Mouse (Mus musculus) thymus, adult 18-20 months (tissue): ENCODE results near the gene Klhl3.
"Not testable (repeated sequence)": the region's sequence is repeated elsewhere in the genome, so short reads cannot be mapped to it uniquely, and the experiment has no call there.

Source experiments
- DNase-seq, 2 experiments: peaks; one replicate each; pipeline ENCODE4 v3.0.0; 2022; ENCODE audit warnings: mixed read lengths in 2 of 2

The Klhl3 gene

DNA sequence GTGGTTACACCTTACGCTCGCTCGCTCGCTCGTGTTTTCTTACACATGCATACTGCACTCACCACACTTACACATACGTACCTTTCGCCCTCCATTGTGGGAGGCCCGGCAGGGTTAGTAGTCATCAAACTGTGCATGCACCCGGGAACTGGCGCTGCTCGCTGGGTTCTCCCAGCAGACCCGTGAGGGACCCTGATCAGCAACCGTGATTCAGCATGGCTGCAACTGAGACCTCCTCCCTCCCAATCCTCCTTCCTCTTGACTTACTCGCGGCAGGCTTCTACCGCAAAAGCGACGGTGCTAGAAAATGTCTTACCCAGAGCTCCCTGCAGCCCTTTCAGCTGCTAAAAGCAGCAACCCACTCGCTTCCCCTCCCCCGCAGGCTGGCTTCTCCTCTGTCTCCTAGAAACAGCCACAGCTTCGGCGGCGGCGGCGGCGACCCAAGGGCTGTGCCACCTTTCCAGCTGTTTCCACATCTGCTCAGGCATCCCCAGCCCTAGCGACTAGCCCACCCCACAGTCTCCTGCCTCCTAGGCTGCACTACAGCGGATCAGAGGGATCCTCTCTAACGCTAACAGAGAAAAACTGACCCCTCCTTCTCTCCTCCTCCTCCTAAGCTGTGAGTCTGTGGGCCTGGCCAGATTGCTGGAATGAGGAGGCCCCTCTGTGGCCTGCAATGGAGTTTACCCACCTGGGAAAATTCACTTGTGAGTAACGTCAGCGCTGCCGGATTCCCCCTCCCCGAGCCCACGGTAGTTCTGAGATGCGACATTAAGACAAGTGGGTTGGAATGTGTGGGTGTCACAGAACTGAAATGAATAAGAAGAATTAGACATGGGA lies at the start of gene Klhl3:
Gene Klhl3, minus strand, starts transcription at position 532 of the 840 bp plus-strand sequence.
- peak; percentile 76 to 81 for DNase-seq

DNA sequence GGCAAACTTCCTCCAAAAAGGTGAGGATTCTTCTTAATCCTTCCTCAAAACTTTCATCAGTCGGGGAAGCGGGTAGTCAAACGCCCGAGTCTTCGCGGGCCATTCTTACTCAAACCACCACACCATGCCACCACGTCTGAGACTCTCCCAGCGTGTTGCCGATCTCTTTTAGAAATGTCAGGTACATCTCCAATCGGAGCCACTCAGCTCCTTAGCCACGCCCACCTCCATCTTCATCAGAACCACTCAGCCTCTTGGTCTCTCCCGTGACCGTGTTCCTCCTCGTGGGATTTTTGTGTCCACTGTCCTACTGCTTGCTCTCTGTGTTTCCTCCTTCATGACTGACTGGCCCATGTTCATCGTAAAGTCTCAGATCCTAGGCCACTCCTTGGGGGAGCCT lies 47.4 kb upstream of the Klhl3 start:
- no peak for DNase-seq

DNA sequence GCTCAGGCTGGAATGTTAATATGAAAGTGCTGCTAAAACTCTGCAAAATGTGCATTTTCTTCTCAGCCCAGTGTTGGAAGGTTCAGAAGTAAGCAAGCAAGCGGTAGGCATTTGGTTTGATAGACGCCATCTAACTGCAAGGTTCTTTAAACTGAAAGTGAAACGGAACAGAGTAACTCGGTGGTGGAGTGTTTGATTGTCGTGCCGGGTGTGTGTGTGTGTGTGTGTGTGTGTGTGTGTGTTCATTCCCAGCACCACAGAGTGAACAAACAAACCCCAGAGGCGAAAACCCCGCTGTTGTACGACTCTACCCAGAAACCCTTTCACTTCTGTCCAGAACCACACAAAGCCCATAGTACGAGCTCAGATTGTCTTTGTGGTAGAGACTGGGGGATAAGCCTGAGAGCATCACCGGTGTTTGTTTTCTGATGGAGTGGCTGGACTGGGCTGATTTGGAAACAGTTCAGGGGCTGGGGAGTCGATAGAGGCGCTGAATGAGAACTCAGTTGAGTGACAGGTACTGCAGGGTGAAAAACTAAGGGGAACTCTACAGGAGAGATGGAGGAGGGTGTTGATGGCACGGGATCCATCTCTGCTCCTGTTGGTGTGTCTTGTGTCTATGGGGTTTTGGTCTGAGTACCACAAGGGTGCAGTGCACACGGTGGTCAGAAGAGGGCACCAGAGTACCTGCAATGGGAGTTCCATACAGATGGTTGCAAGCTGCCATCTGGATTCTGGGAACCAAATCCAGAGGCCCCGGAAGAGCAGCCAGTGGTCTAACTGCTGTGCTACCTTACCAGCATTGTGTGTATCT lies 44.9 kb upstream of the Klhl3 start:
- peak; percentile 62 to 82 for DNase-seq

DNA sequence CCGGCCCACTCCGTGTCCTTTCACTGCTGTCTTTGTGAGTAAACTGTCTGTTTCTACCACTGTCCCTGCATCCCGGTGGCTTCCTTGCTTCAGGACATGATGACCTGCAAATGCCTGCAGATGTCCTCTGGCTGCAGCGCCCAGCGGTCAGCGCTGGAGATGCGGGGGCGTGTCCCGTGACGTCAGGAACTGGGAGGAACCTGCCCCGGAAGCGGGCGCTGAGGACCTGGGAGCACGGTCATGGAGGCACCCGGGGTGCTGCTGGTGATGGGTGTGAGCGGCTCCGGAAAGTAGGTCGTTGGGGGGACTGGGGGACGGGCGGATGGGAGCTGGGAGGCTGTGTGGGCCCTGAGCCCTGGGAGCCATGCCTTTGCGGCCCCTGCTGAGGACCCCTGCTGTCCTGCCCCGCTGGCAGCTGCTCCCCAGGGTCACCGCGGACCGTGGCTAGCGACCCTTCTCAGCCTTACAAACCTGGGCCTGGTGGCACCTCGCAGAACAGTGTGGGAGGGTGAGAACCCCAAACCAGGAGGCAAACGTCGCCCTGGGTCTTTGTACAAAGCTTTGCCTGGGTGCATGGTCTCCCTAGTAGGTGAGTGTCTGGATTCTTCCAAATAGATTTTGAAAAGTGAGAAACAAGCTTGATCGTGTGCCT lies 44.2 kb upstream of the Klhl3 start, which contains the start of gene Idnk:
Gene Idnk, plus strand, starts transcription at position 203 of the 652 bp plus-strand sequence.
- peak; percentile 77 to 82 for DNase-seq

DNA sequence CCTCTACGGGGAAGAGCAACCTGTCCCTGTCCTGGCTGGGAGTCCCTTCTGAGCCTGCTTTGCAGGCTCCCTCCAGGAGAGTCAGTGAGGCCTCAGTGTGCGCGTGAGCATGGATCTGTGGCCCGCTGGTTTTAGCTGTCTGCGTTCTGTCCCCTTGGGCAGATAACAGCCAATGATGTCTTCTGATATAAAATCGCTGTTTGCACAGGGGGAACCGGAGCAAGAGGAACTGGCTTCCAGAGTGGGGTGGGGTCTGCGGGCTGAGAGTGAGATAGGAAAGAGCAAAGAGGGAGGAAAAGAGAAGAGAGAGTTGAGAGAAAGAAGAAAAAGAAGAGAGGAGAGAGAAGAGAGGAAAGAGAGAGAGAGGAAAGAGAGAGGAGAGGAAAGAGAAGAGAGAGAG lies 43.6 kb upstream of the Klhl3 start:
- no peak for DNase-seq

DNA sequence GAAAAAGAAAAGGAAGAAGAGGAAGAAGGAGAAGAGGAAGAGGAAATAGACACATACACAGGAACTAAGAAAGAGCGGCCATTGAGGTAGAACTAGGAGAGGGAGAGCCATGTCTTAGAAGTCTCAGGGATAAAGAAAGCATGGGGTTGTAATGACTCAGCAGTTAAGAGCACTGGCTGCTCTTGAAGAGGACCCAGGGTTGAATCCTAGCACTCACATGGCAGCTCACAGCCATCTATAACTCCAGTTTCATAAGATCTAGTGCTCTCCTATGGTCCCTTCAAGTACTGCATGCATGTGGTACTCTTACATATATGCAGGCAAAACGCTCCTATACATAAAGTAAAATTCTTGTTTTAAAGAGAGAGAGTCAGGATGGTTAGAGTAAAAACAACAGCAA lies 42.6 kb upstream of the Klhl3 start:
- no peak for DNase-seq

DNA sequence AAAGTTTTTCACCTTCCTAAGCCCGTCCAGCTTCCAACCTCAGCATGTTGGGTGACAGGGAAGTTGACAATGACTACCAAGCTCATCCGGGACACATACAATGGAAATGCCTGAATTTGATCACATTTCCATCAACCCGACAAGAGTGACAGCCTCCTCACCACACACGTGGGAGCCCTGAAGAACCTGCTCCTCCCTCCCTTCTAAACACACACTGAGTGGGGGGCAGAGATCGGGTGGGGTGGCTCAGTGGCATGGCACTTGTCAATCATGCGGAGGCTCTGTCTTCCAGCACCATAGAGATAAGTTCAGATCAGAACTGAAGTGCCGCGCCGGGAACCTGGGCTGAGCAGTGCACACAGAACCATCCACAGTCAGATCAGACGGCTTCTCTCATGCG lies 37.0 kb upstream of the Klhl3 start:
- no peak for DNase-seq

DNA sequence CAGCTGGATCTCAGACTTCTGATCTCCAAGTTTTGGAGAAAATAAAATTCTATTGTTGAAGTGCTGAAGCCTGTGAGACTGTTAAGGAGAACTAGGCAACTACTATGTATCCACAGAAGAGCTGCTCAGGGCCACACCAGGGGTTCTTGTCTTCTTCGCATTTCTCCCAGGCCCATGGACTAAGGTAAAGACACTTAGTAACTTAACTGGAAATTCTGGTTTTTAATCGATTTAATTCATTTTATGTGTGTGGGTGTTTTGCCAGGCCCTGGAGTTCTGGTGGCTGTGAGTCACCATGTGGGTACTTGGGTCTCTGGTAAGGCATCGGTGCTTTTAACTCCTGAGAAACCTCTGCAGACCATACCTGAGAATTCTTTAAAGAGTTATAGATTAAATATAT lies 36.2 kb upstream of the Klhl3 start:
- DNase-seq = no peak

DNA sequence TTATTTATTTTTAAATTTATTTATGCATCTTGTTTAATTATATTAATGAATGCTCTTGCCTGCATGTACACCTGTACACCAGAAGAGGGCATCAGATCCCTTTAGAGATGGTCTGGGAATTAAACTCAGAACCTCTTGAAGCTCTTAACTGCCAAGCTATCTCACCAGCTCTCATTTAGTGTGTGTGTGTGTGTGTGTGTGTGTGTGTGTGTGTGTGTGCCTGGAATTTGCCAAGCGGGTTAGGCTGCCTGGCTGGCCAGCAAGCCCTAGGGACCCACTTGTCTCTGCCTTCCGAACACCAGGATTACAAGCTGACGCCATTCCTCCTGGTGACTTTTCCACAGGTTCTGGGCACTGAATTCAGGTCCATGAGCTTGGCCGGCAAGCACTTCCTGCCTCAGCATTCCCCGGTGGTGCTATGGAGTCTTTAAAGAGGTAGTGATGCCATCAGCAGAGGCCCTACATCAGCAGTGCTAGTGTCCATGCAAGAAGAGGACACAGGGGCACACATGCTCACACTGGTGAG lies 35.7 kb upstream of the Klhl3 start:
- DNase-seq = no peak

DNA sequence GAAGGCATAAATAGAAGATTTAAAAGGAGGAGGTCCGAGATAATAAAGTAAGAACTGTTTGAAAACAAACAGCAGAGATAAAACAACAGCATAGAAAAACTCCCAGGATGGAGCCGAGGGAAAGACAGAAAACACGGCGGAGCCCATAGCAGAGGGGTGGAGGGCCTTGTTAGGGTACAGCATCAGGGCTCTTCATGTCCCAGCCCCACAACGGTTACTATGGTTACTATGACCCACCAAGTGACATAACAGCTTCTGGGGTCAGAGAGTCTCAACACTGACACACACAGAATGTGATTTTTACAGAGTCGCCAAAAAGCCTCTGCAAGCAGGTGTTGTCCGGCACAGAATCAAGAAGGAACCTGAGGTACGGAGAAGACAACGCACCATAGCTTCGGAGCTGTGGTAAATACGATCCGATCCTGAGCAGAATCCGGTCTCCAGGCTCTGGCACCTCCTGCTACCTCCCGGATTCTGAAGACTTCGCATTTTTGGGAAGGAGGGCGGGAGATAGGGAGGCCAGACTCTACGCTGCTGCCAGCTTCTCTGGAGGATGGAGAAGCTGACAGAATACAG lies 35.0 kb upstream of the Klhl3 start:
- DNase-seq = no peak

DNA sequence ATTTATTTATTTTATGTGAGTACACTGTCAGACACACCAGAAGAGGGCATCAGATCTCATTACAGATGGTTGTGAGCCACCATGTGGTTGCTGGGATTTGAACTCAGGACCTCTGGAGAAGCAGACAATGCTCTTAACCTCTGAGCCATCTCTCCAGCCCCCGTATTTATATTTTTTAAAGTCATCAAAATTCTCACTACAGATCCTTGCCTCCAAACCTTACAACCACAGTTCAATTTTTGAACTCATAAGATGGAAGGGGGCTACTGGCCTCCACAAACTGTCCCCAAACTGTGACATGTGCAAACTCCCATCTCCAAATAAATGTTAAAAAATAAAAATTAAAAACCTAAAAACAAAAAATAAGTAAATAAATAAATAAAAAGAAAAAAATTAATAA lies 34.4 kb upstream of the Klhl3 start:
- no peak for DNase-seq

DNA sequence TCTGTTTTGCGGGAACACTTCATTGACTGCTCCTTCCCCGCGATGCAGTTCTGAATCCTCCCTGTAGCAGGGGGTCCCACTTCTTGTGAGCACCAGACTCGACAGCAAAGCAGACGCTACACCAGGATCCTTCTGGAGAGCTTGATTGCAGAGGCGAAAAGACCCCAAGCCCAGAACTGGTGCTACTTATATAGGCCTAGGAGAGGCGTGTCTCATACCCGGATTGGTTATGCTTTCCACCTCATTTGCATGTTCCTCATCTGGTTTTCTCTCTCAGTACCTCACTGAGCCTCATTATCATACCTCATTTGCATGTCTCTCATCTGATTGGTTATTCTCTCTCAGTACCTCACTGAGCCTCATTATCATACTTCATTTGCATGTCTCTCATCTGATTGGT lies 33.2 kb upstream of the Klhl3 start:
- not testable (repeated sequence) for DNase-seq

DNA sequence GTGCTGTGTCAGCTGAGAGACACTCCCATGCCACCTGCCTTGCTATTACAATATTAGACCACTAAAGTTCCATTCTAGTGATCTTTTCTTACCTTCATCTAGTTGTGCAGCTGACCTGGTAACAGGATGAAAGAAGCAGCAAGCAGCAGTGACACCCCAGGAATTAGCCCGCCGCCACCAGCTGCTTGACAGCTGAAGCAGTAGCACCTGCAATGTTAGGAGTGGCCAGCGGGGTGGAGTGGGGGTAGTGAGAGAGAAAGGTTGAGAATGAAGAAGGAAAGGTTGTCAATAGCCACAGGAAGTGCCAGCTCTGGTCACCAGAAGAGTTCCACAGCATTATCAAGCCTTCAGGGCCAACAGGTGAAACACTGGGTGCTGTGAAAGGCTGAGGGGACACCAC lies 18.3 kb upstream of the Klhl3 start:
- DNase-seq = no peak

DNA sequence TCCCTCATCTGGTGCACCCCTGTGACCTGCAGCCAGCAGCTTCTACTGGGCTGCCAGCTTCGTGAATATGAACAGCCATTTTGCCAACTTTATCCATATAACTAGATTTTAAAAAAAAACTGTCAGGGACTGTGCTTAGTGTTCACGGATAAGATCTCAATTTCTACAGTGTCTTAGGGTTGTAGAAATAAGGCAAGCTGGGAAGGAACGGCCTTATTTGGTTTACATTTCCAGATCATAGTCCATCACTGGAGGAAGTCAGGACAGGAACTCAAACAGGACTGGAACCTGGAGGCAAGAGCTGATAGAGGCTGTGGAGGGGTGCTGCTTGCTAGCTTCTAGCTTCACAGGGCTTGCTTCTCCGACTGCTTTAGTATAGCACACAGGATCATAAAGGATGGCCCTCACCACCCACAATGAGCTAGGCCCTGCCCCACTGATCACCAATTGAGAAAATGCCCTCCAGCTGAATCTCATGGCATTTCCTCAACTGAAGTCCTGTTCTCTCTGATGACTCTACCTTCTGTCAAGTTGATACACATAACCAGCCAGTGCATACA lies 16.4 kb upstream of the Klhl3 start:
- DNase-seq = no peak

DNA sequence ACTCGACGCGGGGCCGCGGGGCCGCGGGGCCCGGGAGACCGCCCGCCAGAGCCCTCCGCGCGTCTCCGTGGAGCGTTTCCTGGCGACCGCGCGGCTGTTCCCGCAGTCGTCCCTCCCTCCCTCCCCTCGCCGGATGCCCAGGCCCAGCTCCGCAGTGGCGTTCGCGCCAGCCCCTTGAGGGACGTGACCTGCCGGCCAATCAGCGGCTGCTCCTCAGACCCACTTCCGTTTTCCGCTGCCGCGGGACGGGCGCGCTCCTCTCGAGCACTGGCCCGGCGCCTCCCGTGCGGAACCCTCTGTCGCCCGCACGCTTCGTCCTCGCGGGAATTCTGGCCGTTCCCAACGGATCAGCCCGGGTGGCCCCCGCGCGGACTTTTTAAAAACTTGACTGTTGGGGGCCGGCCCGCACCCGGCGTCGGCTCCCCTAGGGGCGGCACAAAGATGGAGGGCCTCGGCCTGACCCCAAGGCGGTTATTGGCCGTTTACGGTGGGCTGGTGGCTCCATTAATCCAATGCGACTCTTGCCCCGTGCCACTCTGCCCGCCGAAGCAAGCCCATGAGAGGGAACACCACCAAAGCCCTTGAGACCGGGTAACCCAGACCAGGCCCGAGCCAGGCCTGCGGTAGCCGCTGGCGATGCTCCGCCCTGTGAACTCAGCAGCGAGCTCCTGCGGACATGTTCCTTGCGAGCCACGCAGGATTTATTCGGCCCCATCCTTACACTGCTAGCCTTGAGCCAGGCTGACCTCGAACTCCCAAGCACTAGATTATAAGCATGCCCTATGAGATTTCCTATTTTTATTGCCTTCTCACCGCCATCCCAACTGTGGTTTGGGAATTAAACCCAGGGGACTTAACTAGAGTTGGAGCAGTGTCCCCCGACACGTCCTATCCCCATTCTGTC lies 15.6 kb upstream of the Klhl3 start:
- DNase-seq = peak; percentile 93 to 96

DNA sequence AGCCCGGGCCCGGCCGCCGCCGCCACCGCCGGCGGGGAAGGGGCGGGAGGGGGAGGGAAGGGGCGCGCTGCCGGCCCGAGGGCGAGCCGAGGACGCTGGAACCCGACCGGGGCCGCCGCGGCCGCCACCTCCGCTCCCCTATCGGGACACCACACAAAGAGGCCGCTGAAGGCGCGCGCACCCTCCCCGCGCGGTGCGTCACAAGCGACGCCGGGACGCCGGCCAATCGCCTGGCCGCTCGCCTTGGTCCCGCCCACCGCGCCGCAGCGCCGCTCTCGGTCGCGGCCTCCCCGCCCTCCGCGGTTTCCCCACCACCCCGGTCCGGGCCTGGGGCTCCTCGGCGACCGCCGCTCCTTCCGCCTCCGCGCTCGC lies 15.0 kb upstream of the Klhl3 start, which contains the start of gene Hnrnpa0:
Gene Hnrnpa0, minus strand, starts transcription at position 161 of the 372 bp plus-strand sequence.
- peak; percentile 85 to 89 for DNase-seq

DNA sequence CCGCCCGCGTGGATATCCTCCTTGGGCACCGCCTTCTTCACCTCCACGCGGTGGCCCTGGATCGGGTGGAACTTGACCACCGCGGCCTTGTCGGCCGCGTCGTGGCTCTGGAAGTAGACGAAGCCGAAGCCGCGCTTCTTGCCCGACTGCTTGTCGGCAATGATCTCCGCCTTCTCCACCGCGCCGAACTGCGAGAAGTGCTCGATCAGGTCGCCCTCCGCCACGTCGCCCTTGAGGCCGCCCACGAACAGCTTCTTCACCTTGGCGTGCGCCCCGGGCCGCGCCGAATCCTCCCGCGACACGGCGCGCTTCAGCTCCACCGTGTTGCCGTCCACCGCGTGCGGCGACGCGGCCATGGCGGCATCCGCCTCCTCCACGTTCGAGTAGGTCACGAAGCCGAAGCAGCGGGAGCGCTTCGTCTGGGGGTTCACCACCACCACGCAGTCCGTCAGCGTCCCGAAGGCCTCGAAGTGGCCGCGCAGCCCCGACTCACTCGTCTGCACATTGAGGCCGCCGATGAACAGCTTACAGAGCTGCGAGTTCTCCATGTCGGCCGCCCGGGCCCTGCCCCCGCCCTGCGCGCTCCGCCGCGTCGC lies 14.5 kb upstream of the Klhl3 start:
- peak; percentile 51 to 65 for DNase-seq

DNA sequence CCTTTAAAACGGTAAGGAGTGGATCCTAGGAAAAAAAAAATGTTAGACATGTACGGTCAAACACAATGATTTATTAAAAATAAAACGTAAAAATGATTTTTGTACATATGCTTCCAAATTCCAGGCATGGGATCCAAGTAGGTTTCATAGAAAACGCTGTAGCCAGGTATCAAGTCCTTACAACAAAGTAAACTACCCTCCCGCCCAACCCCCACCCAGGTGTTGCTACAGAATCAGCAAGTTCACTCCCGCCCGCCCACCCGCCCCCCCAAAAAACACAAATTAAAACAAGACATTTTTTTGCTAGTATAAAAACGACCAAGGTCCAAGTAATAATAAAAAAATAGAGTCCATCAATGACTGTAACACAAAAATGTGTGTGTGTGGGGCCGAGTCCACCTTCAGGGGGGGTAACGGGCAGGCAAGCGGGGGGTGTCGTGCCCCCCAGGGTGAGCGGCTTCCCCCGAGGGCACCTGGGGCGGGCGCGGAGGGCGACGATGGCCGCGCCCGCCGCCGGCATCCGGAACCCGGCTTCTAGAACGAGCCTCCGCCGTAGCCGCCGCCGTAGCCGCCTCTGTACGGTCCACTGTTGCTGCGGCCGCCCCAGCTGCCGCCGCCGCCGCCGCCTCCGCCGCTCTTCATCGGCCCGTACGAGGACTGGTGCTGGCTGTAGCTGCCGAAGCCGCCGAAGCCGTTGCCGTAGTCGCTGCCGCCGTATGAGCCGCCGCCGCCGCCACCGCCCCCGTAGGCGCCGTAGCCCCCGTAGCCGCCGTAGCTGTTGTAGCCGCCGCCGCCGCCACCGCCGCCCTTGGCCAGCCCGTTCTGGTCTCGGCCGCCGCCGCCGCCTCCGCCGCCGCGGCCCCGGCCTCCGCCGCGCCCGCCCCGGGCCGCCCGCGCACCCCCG lies 13.7 kb upstream of the Klhl3 start:
- DNase-seq = peak in 1 of 2 experiments; percentile 26

DNA sequence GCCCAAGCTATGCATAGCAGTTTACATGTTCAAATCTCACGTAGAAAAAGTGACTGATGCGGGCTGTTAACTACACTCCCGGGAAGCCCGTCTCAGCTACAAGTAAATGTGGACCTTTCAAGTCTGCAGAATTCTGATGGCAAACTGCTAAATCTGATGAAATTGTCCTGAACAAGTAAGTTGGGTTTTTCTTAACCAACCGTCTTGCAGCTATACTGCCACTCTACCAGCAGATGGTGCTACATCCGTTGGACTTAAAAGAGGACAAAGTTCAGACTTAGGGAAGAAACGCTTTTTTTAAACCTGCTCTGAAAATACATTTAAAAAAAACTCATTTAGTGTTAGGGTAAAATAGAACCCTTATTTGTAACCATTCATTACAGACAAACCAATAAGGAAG lies 12.7 kb upstream of the Klhl3 start:
- peak in 1 of 2 experiments; percentile 46 for DNase-seq

DNA sequence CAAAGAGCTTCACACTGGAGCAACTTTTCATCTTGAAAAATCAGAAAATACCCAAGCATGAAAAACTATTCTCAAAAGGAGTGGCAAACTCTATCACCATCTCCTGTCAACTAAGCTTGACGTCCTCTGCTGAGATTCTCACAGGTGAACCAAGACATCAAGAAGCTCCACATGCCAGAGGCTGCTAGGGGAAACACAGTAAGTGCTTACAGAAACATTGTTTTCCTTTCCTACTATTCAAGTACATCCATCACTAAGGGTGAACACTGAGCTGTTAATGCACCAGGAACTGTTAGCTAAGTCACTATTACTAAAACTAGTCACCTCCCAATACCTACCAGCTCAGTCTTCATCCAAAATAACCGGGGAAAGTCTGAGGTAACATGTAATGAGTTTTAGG lies 11.6 kb upstream of the Klhl3 start:
- no peak for DNase-seq
